Mouse (Mus musculus): ENCODE measurements around the gene Rab43.

GRCm38 (mm10) chr6:87835695-87836094, 23.7 kb upstream of the Rab43 start, which contains the start of gene Gm45140:
- TF ChIP-seq GATA1 (IDR thresholded peaks at IDR 0.05; ENCODE audit: borderline replicate concordance, low read length) (no peak), FLI1 (IDR thresholded peaks at IDR 0.05; ENCODE audit: low read length) (no peak)

Data from megakaryocyte, embryonic 14.5 days (primary cell).